Mouse (Mus musculus): ENCODE data around the gene Tmem218. TPM values are rescaled to one million over a fixed set of nuclear protein-coding genes. Genes with fewer than 3 reads are reported as not detected.

The Tmem218 gene
- polyA plus RNA-seq, 1 experiment from 2014 or later: 12.6 TPM

GRCm38 (mm10) chr9:37197067-37197466 is 11.0 kb upstream of the Tmem218 start:
- Histone ChIP-seq H3K27ac (no peak overlapping the region), H3K4me3 (no peak overlapping the region), H3K4me1 (no peaks in the 10 kb centered on the region), H3K27me3 (ENCODE audit: poor library complexity, severe bottlenecking) (no peaks in the 10 kb centered on the region), H3K36me3 (replicated peaks) (no peaks in the 10 kb centered on the region), H3K9me3 (no peaks in the 10 kb centered on the region)
- DNase-seq (ENCODE audit: extremely low spot score, low spot score): no peak
- 76% methylated on average over 4 of the region's 4 CpGs for WGBS

- no peaks in the 10 kb centered on the region for H3K36me3 ChIP-seq (replicated peaks)
- no peak for DNase-seq (ENCODE audit: extremely low spot score, low spot score)
- peaks cover 13% of the 10 kb centered on the region for H3K4me1 ChIP-seq
- H3K9me3 ChIP-seq: 0 out of 2 replicates have a peak, but pooled peaks cover 2% of the 10 kb centered on the region
- no peak overlapping the region for H3K4me3 ChIP-seq
- H3K27me3 ChIP-seq (ENCODE audit: poor library complexity, severe bottlenecking): no peaks in the 10 kb centered on the region
- 88% methylated on average over 5 of the region's 5 CpGs for WGBS
- H3K27ac ChIP-seq: no peak overlapping the region
These were observed 7.6 kb upstream of the Tmem218 start for GRCm38 (mm10) chr9:37200414-37200813.

GRCm38 (mm10) chr9:37203884-37204283 is 4.1 kb upstream of the Tmem218 start:
- H3K4me1 ChIP-seq: peaks cover 27% of the 10 kb centered on the region
- 0 out of 2 replicates have a peak, but pooled peaks cover 2% of the 10 kb centered on the region for H3K9me3 ChIP-seq
- no peak overlapping the region for H3K27ac ChIP-seq
- WGBS: 47% methylated on average over 5 of the region's 5 CpGs
- H3K27me3 ChIP-seq (ENCODE audit: poor library complexity, severe bottlenecking): no peaks in the 10 kb centered on the region
- DNase-seq (ENCODE audit: extremely low spot score, low spot score): no peak
- no peaks in the 10 kb centered on the region for H3K36me3 ChIP-seq (replicated peaks)
- H3K4me3 ChIP-seq: no peak overlapping the region

GRCm38 (mm10) chr9:37213060-37213738 is 5.2 kb downstream of the Tmem218 start:
- Histone ChIP-seq H3K9me3 (no peaks in the 10 kb centered on the region), H3K36me3 (replicated peaks) (peaks cover 9% of the 10 kb centered on the region), H3K4me3 (no peak overlapping the region), H3K4me1 (peaks cover 16% of the 10 kb centered on the region), H3K27me3 (ENCODE audit: poor library complexity, severe bottlenecking) (no peaks in the 10 kb centered on the region), H3K27ac (no peak overlapping the region)
- DNase-seq (ENCODE audit: extremely low spot score, low spot score): no peak
- WGBS: 91% methylated on average over 13 of the region's 13 CpGs

- Histone ChIP-seq H3K36me3 (replicated peaks) (peaks cover 12% of the 10 kb centered on the region), H3K4me3 (no peak overlapping the region), H3K9me3 (no peaks in the 10 kb centered on the region), H3K27ac (no peak overlapping the region), H3K4me1 (peaks cover 14% of the 10 kb centered on the region), H3K27me3 (ENCODE audit: poor library complexity, severe bottlenecking) (no peaks in the 10 kb centered on the region)
- WGBS: 91% methylated on average over 9 of the region's 9 CpGs
- DNase-seq (ENCODE audit: extremely low spot score, low spot score): no peak
These were observed 6.5 kb downstream of the Tmem218 start for GRCm38 (mm10) chr9:37214327-37215060.

GRCm38 (mm10) chr9:37220755-37221154 is 12.7 kb downstream of the Tmem218 start:
- Histone ChIP-seq H3K27ac (no peak overlapping the region), H3K4me1 (peaks cover 25% of the 10 kb centered on the region), H3K9me3 (no peaks in the 10 kb centered on the region), H3K36me3 (replicated peaks) (peaks cover 27% of the 10 kb centered on the region), H3K4me3 (no peak overlapping the region), H3K27me3 (ENCODE audit: poor library complexity, severe bottlenecking) (no peaks in the 10 kb centered on the region)
- 86% methylated on average over 8 of the region's 8 CpGs for WGBS
- DNase-seq (ENCODE audit: extremely low spot score, low spot score): no peak

- WGBS: 93% methylated on average over 1 of the region's 1 CpGs
- Histone ChIP-seq H3K27ac (no peak overlapping the region), H3K4me3 (no peak overlapping the region), H3K36me3 (replicated peaks) (peaks cover 15% of the 10 kb centered on the region), H3K4me1 (peaks cover 24% of the 10 kb centered on the region), H3K27me3 (ENCODE audit: poor library complexity, severe bottlenecking) (no peaks in the 10 kb centered on the region), H3K9me3 (no peaks in the 10 kb centered on the region)
- no peak for DNase-seq (ENCODE audit: extremely low spot score, low spot score)
These were observed 17.6 kb downstream of the Tmem218 start for GRCm38 (mm10) chr9:37225581-37225980.

- WGBS: 0% methylated on average over 1 of the region's 1 CpGs
- 0 out of 2 replicates have a peak overlapping the region, but pooled peaks have one; percentile 31 for H3K27ac ChIP-seq
These were observed 21.9 kb downstream of the Tmem218 start for GRCm38 (mm10) chr9:37229880-37230325.

GRCm38 (mm10) chr9:37230486-37231195 is 22.6 kb downstream of the Tmem218 start:
- DNase-seq (ENCODE audit: extremely low spot score, low spot score): no peak
- Histone ChIP-seq H3K9me3 (no peaks in the 10 kb centered on the region), H3K36me3 (replicated peaks) (0 out of 2 replicates have a peak, but pooled peaks cover 4% of the 10 kb centered on the region), H3K27ac (no peak overlapping the region), H3K27me3 (ENCODE audit: poor library complexity, severe bottlenecking) (no peaks in the 10 kb centered on the region), H3K4me3 (no peak overlapping the region), H3K4me1 (peaks cover 30% of the 10 kb centered on the region)
- WGBS: 94% methylated on average over 9 of the region's 9 CpGs

More at GRCm38 (mm10) chr9:37229880-37230325, 21.9 kb downstream of the Tmem218 start:
- Histone ChIP-seq H3K4me1 (peaks cover 30% of the 10 kb centered on the region), H3K36me3 (replicated peaks) (0 out of 2 replicates have a peak, but pooled peaks cover 1% of the 10 kb centered on the region), H3K4me3 (no peak overlapping the region), H3K9me3 (no peaks in the 10 kb centered on the region), H3K27me3 (ENCODE audit: poor library complexity, severe bottlenecking) (no peaks in the 10 kb centered on the region)
- peak; percentile 64 for DNase-seq (ENCODE audit: extremely low spot score, low spot score)

GRCm38 (mm10) chr9:37232201-37233195 is 24.5 kb downstream of the Tmem218 start:
- H3K27me3 ChIP-seq (ENCODE audit: poor library complexity, severe bottlenecking): no peaks in the 10 kb centered on the region
- no peak overlapping the region for H3K27ac ChIP-seq
- H3K36me3 ChIP-seq (replicated peaks): 0 out of 2 replicates have a peak, but pooled peaks cover 4% of the 10 kb centered on the region
- H3K4me3 ChIP-seq: no peak overlapping the region
- H3K9me3 ChIP-seq: no peaks in the 10 kb centered on the region
- 59% methylated on average over 22 of the region's 22 CpGs for WGBS
- DNase-seq (ENCODE audit: extremely low spot score, low spot score): no peak
- H3K4me1 ChIP-seq: peaks cover 30% of the 10 kb centered on the region

GRCm38 (mm10) chr9:37235951-37236737 is 28.1 kb downstream of the Tmem218 start:
- 0 out of 2 replicates have a peak, but pooled peaks cover 4% of the 10 kb centered on the region for H3K36me3 ChIP-seq (replicated peaks)
- no peaks in the 10 kb centered on the region for H3K9me3 ChIP-seq
- peaks cover 16% of the 10 kb centered on the region for H3K4me1 ChIP-seq
- 76% methylated on average over 4 of the region's 4 CpGs for WGBS
- H3K27ac ChIP-seq: no peak overlapping the region
- H3K27me3 ChIP-seq (ENCODE audit: poor library complexity, severe bottlenecking): no peaks in the 10 kb centered on the region
- DNase-seq (ENCODE audit: extremely low spot score, low spot score): no peak
- H3K4me3 ChIP-seq: no peak overlapping the region
